Mouse (Mus musculus) ES-E14 (cell line): Measurements from ENCODE around the gene Rabgap1l.

ENCODE experiments used
- MAFK ChIP-seq: IDR thresholded peaks from 2 replicates; pipeline ENCODE4 v1.6.1; 2014; ENCODE audit warnings: mild to moderate bottlenecking, low read depth, low read length, inconsistent platforms; ENCODE audit not compliant: insufficient read depth
- ZNF384 ChIP-seq: IDR thresholded peaks from 2 replicates; pipeline ENCODE4 v1.6.1; 2012; ENCODE audit warnings: low read depth, low read length, inconsistent platforms

- TF ChIP-seq ZNF384 (no peak), MAFK (no peak)
Observed at GRCm38 (mm10) chr1:160263053-160263452, 530.0 kb downstream of the Rabgap1l start.
